Mouse (Mus musculus) hindbrain, postnatal 0 days (tissue): Measurements from ENCODE around the gene Myo18a. TPM values are rescaled to one million over a fixed set of nuclear protein-coding genes. Genes with fewer than 3 reads are reported as not detected.

Experiments used
- ATAC-seq: fragments of 200-750 bp; cut with Nextera tagmentation; 2 replicates; pipeline ENCODE4 v1.8.0; 2017; ENCODE audit warnings: mild to moderate bottlenecking, moderate TSS enrichment, moderate library complexity
- DNase-seq: peaks from one replicate; pipeline ENCODE4 v3.0.0-alpha.2; 2015; ENCODE audit warnings: low spot score
- H3K27ac ChIP-seq: fragments of 300-500 bp; sonication (generic); 2 replicates; pipeline ENCODE4 v1.5.1; 2014; ENCODE audit warnings: mild to moderate bottlenecking
- H3K27me3 ChIP-seq: fragments of 300-500 bp; sonication (generic); 2 replicates; pipeline ENCODE4 v1.6.1; 2014; ENCODE audit warnings: low read length, mixed read lengths; ENCODE audit not compliant: insufficient read depth
- H3K36me3 ChIP-seq: fragments of 300-500 bp; sonication (generic); 2 replicates; pipeline ENCODE4 v1.6.1; 2014; ENCODE audit warnings: low read length, mixed read lengths; ENCODE audit not compliant: insufficient read depth
- H3K4me1 ChIP-seq: fragments of 300-500 bp; sonication (generic); 2 replicates; pipeline ENCODE4 v1.6.1; 2014; ENCODE audit warnings: antibody characterized with exemption, low read length, mixed read lengths; ENCODE audit not compliant: insufficient read depth
- H3K4me2 ChIP-seq: fragments of 300-500 bp; sonication (generic); 2 replicates; pipeline ENCODE4 v1.6.1; 2014; ENCODE audit warnings: low read depth, mild to moderate bottlenecking, low read length, moderate library complexity, mixed read lengths
- H3K4me3 ChIP-seq: fragments of 300-500 bp; sonication (generic); 2 replicates; pipeline ENCODE4 v1.5.1; 2014; ENCODE audit warnings: low read length
- H3K9ac ChIP-seq: fragments of 300-500 bp; sonication (generic); replicated peaks from 2 replicates; pipeline ENCODE4 v1.6.1; 2014; ENCODE audit warnings: mild to moderate bottlenecking, low read length, moderate library complexity, mixed read lengths
- H3K9me3 ChIP-seq: fragments of 300-500 bp; sonication (generic); 2 replicates; pipeline ENCODE4 v1.6.1; 2016; ENCODE audit warnings: low read length, mixed read lengths
- CTCF ChIP-seq: IDR thresholded peaks from 2 replicates; pipeline ENCODE4 v1.5.1; 2016; ENCODE audit warnings: antibody characterized with exemption, control low read depth, low read depth
- WGBS: fragments of 180-500 bp; shearing (Covaris S2); extraction: QIAGEN DNeasy Blood & Tissue Kit; methylation state at CpG from one replicate; pipeline ENCODE4 v1.1.7; 2014; 5-methylcytosine and 5-hydroxymethylcytosine counted together
- polyA plus RNA-seq: library from polyadenylated mRNA; unstranded; fragments of >200 nt; fragmentation: Nextera tagmentation; extraction: Ambion mirVana; gene quantifications from 2 replicates; pipeline ENCODE4 v1.2.1, GENCODE M21; 2015
- total RNA-seq: library from RNA; depleted of rRNA; stranded (reverse); fragments of >200 nt; gene quantifications from 2 replicates; pipeline ENCODE4 v1.2.3, GENCODE M21; 2014

Gene Myo18a
- total and polyA plus RNA-seq, 2 experiments from 2014 or later, result 28.2 to 64.6 TPM

- no peak overlapping the region for H3K4me2 ChIP-seq
- H3K27me3 ChIP-seq, result no peaks in the 10 kb centered on the region
- no peak for TF ChIP-seq CTCF
- H3K4me1 ChIP-seq, result peaks cover 19% of the 10 kb centered on the region
- WGBS, result 49% methylated on average over 4 of the region's 4 CpGs
- H3K36me3 ChIP-seq, result no peaks in the 10 kb centered on the region
- H3K27ac ChIP-seq, result no peak overlapping the region
- H3K9ac ChIP-seq, result no peak overlapping the region
- H3K9me3 ChIP-seq, result no peaks in the 10 kb centered on the region
- no peak overlapping the region for H3K4me3 ChIP-seq
- ATAC-seq, result no peak
- DNase-seq, result no peak
Measured at GRCm38 (mm10) chr11:77769496-77769895, 6.5 kb downstream of the Myo18a start.

GRCm38 (mm10) chr11:77770346-77770745 is 7.3 kb downstream of the Myo18a start:
- DNase-seq (no peak), ATAC-seq (no peak)
- H3K9ac ChIP-seq, result no peak overlapping the region
- no peaks in the 10 kb centered on the region for H3K27me3 ChIP-seq
- H3K9me3 ChIP-seq, result no peaks in the 10 kb centered on the region
- no peak for TF ChIP-seq CTCF
- no peak overlapping the region for H3K4me2 ChIP-seq
- 86% methylated on average over 8 of the region's 8 CpGs for WGBS
- peaks cover 15% of the 10 kb centered on the region for H3K4me1 ChIP-seq
- no peak overlapping the region for H3K4me3 ChIP-seq
- no peak overlapping the region for H3K27ac ChIP-seq
- H3K36me3 ChIP-seq, result no peaks in the 10 kb centered on the region

- Histone ChIP-seq H3K4me3 (no peak overlapping the region), H3K4me1 (no peaks in the 10 kb centered on the region), H3K27ac (no peak overlapping the region), H3K36me3 (no peaks in the 10 kb centered on the region), H3K9me3 (no peaks in the 10 kb centered on the region), H3K4me2 (no peak overlapping the region), H3K9ac (no peak overlapping the region), H3K27me3 (no peaks in the 10 kb centered on the region)
- TF ChIP-seq CTCF, result no peak
- 68% methylated on average over 8 of the region's 8 CpGs for WGBS
- no peak for ATAC-seq
- DNase-seq, result no peak
Measured at GRCm38 (mm10) chr11:77771879-77772713, 9.1 kb downstream of the Myo18a start.

GRCm38 (mm10) chr11:77775701-77776400 is 12.8 kb downstream of the Myo18a start:
- Histone ChIP-seq H3K36me3 (peaks cover 12% of the 10 kb centered on the region; the same call in 1 of the 2 replicates), H3K9me3 (no peaks in the 10 kb centered on the region), H3K9ac (no peak overlapping the region), H3K27ac (peak overlapping the region; percentile 11; the same call in 1 of the 2 replicates), H3K4me2 (no peak overlapping the region), H3K4me3 (no peak overlapping the region), H3K27me3 (no peaks in the 10 kb centered on the region), H3K4me1 (no peaks in the 10 kb centered on the region)
- TF ChIP-seq CTCF, result no peak
- 52% methylated on average over 9 of the region's 9 CpGs for WGBS
- no peak for ATAC-seq
- DNase-seq, result no peak

GRCm38 (mm10) chr11:77777436-77777835 is 14.4 kb downstream of the Myo18a start:
- Histone ChIP-seq H3K27me3 (no peaks in the 10 kb centered on the region), H3K4me3 (no peak overlapping the region), H3K4me2 (no peak overlapping the region), H3K9me3 (no peaks in the 10 kb centered on the region), H3K4me1 (no peaks in the 10 kb centered on the region), H3K27ac (no peak overlapping the region), H3K36me3 (peaks cover 12% of the 10 kb centered on the region; the same call in 1 of the 2 replicates), H3K9ac (no peak overlapping the region)
- DNase-seq (no peak), ATAC-seq (no peak)
- WGBS, result 91% methylated on average over 17 of the region's 17 CpGs
- TF ChIP-seq CTCF, result no peak

GRCm38 (mm10) chr11:77777937-77778336 is 14.9 kb downstream of the Myo18a start:
- H3K4me2 ChIP-seq, result no peak overlapping the region
- no peak for DNase-seq
- H3K4me1 ChIP-seq, result no peaks in the 10 kb centered on the region
- 88% methylated on average over 17 of the region's 17 CpGs for WGBS
- H3K4me3 ChIP-seq, result no peak overlapping the region
- H3K27me3 ChIP-seq, result no peaks in the 10 kb centered on the region
- peaks cover 12% of the 10 kb centered on the region; the same call in 1 of the 2 replicates for H3K36me3 ChIP-seq
- H3K9me3 ChIP-seq, result no peaks in the 10 kb centered on the region
- H3K27ac ChIP-seq, result no peak overlapping the region
- TF ChIP-seq CTCF, result no peak
- ATAC-seq, result no peak
- H3K9ac ChIP-seq, result no peak overlapping the region
